Mouse (Mus musculus) thymus, postnatal 25 days (tissue): Measurements from ENCODE around the gene Swt1.
"Not testable (repeated sequence)": the region's sequence is repeated elsewhere in the genome, so short reads cannot be mapped to it uniquely, and the experiment has no call there.

Experiments
- DNase-seq: peaks from one replicate; pipeline ENCODE4 v3.0.0; 2022

Swt1 gene

GRCm38 (mm10) chr1:151428263-151429221, at the start of gene Swt1, which contains the start of gene Trmt1l:
Swt1 (minus strand) TSS chr1:151428455.
Trmt1l (plus strand) TSS chr1:151428542.
- DNase-seq = peak; percentile 94

GRCm38 (mm10) chr1:151472386-151472785, 44.1 kb upstream of the Swt1 start:
- DNase-seq = not testable (repeated sequence)

- DNase-seq = no peak
Observed at GRCm38 (mm10) chr1:151471429-151471828, 43.2 kb upstream of the Swt1 start.

- DNase-seq = no peak
Observed at GRCm38 (mm10) chr1:151466571-151466970, 38.3 kb upstream of the Swt1 start.

- no peak for DNase-seq
Observed at GRCm38 (mm10) chr1:151464914-151465313, 36.7 kb upstream of the Swt1 start.

GRCm38 (mm10) chr1:151461265-151461664, 33.0 kb upstream of the Swt1 start:
- DNase-seq = no peak

- no peak for DNase-seq
Observed at GRCm38 (mm10) chr1:151457087-151457486, 28.8 kb upstream of the Swt1 start.

GRCm38 (mm10) chr1:151451946-151452345, 23.7 kb upstream of the Swt1 start:
- no peak for DNase-seq

- DNase-seq = no peak
Observed at GRCm38 (mm10) chr1:151450851-151451250, 22.6 kb upstream of the Swt1 start.

- no peak for DNase-seq
Observed at GRCm38 (mm10) chr1:151449866-151450265, 21.6 kb upstream of the Swt1 start.

GRCm38 (mm10) chr1:151435431-151435830, 7.2 kb upstream of the Swt1 start:
- no peak for DNase-seq

- no peak for DNase-seq
Observed at GRCm38 (mm10) chr1:151429316-151429715, 1.1 kb upstream of the Swt1 start.

- no peak for DNase-seq
Observed at GRCm38 (mm10) chr1:151427888-151428262, 380 bp downstream of the Swt1 start.

GRCm38 (mm10) chr1:151426947-151427600, 1.2 kb downstream of the Swt1 start:
- no peak for DNase-seq

GRCm38 (mm10) chr1:151422178-151422577, 6.1 kb downstream of the Swt1 start:
- no peak for DNase-seq

- DNase-seq = no peak
Observed at GRCm38 (mm10) chr1:151409827-151410226, 18.4 kb downstream of the Swt1 start.

- no peak for DNase-seq
Observed at GRCm38 (mm10) chr1:151390029-151390428, 38.2 kb downstream of the Swt1 start.

- DNase-seq = no peak
Observed at GRCm38 (mm10) chr1:151377353-151377752, 50.9 kb downstream of the Swt1 start.

GRCm38 (mm10) chr1:151372823-151373222, 55.4 kb downstream of the Swt1 start:
- DNase-seq = no peak

- no peak for DNase-seq
Observed at GRCm38 (mm10) chr1:151371543-151371942, 56.7 kb downstream of the Swt1 start.

GRCm38 (mm10) chr1:151370573-151370972, 57.7 kb downstream of the Swt1 start:
- DNase-seq = no peak

- DNase-seq = no peak
Observed at GRCm38 (mm10) chr1:151368444-151368843, 59.8 kb downstream of the Swt1 start.

GRCm38 (mm10) chr1:151367721-151368324, 60.4 kb downstream of the Swt1 start:
- DNase-seq = no peak
